Mouse (Mus musculus) liver, embryonic 16.5 days (tissue): ENCODE results near the gene Gm4952. TPM values are rescaled to one million over a fixed set of nuclear protein-coding genes. Genes with fewer than 3 reads are reported as not detected.

Experiments used
- ATAC-seq: fragments of 200-750 bp; cut with Nextera tagmentation; 2 replicates; pipeline ENCODE4 v1.8.0; 2017; ENCODE audit warnings: low read depth, mild to moderate bottlenecking, moderate number of reproducible peaks, moderate library complexity
- H3K27ac ChIP-seq: fragments of 300-500 bp; sonication (generic); 2 replicates; pipeline ENCODE4 v1.5.1; 2014; ENCODE audit warnings: mild to moderate bottlenecking, low read length
- H3K27me3 ChIP-seq: fragments of 300-500 bp; sonication (generic); 2 replicates; pipeline ENCODE4 v1.6.1; 2014; ENCODE audit warnings: low read depth, low read length, mixed read lengths; ENCODE audit not compliant: control insufficient read depth, insufficient read depth
- H3K36me3 ChIP-seq: fragments of 300-500 bp; sonication (generic); 2 replicates; pipeline ENCODE4 v1.6.1; 2014; ENCODE audit warnings: mild to moderate bottlenecking; ENCODE audit not compliant: control insufficient read depth, insufficient read depth
- H3K4me1 ChIP-seq: fragments of 300-500 bp; sonication (generic); 2 replicates; pipeline ENCODE4 v1.6.1; 2014; ENCODE audit warnings: low read depth, low read length, mixed read lengths; ENCODE audit not compliant: control insufficient read depth
- H3K4me2 ChIP-seq: fragments of 300-500 bp; sonication (generic); 2 replicates; pipeline ENCODE4 v1.6.1; 2014; ENCODE audit warnings: low read depth, low read length, mixed read lengths
- H3K4me3 ChIP-seq: fragments of 300-500 bp; sonication (generic); 2 replicates; pipeline ENCODE4 v1.5.1; 2014; ENCODE audit warnings: low read depth, mild to moderate bottlenecking, low read length
- H3K9ac ChIP-seq: fragments of 300-500 bp; sonication (generic); 2 replicates; pipeline ENCODE4 v1.6.1; 2014; ENCODE audit warnings: low read depth, low read length
- H3K9me3 ChIP-seq: fragments of 300-500 bp; sonication (generic); replicated peaks from 2 replicates; pipeline ENCODE4 v1.6.1; 2016; ENCODE audit warnings: low read length; ENCODE audit not compliant: control insufficient read depth
- WGBS: fragments of 180-500 bp; shearing (Covaris S2); extraction: QIAGEN DNeasy Blood & Tissue Kit; methylation state at CpG from one replicate; pipeline ENCODE4 v1.1.7; 2014; ENCODE audit not compliant: insufficient replicate concordance; 5-methylcytosine and 5-hydroxymethylcytosine counted together
- polyA plus RNA-seq: library from polyadenylated mRNA; unstranded; fragments of >200 nt; fragmentation: Nextera tagmentation; extraction: Ambion mirVana; gene quantifications from 2 replicates; pipeline ENCODE4 v1.2.1, GENCODE M21; 2015

Gm4952 gene
- polyA plus RNA-seq: 20.2 and 22.6 TPM in 2 replicates

DNA sequence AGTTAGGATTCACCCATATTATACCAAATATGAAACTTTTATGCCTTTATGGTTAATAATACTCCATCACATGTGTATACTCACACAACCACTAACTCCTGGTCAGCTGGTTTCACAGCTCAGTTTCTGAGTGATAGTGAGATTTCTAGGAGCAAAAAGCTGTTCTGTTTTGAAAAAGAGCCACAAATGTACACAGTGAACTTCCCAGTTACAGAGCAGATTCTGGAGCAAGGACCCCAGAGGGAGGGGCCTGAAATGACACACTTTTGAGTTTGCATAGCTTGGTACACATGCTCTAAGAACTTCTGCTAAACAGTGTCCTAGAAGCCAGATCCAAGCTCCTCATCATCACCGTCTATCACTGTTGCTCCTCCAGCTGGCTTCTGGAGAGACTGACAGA lies at the start of gene Gm4952:
TSS of gene Gm4952 (plus strand) at position 301 of the 400 bp plus-strand sequence.
- no peak within 1 kb of the TSS for H3K4me3 ChIP-seq
- peak within 1 kb of the TSS; percentile 14; the same call in 1 of the 2 replicates for H3K4me2 ChIP-seq
- 48% methylated on average over 1 of the region's 1 CpGs for WGBS
- H3K9ac ChIP-seq: no peak within 1 kb of the TSS
- ATAC-seq: no peak
- peaks cover 3% of the 10 kb centered on the region; the same call in 1 of the 2 replicates for H3K4me1 ChIP-seq
- H3K36me3 ChIP-seq: no peaks in the 10 kb centered on the region
- H3K27ac ChIP-seq: no peak within 1 kb of the TSS
- H3K9me3 ChIP-seq: no peaks in the 10 kb centered on the region
- H3K27me3 ChIP-seq: peaks cover 7% of the 10 kb centered on the region

DNA sequence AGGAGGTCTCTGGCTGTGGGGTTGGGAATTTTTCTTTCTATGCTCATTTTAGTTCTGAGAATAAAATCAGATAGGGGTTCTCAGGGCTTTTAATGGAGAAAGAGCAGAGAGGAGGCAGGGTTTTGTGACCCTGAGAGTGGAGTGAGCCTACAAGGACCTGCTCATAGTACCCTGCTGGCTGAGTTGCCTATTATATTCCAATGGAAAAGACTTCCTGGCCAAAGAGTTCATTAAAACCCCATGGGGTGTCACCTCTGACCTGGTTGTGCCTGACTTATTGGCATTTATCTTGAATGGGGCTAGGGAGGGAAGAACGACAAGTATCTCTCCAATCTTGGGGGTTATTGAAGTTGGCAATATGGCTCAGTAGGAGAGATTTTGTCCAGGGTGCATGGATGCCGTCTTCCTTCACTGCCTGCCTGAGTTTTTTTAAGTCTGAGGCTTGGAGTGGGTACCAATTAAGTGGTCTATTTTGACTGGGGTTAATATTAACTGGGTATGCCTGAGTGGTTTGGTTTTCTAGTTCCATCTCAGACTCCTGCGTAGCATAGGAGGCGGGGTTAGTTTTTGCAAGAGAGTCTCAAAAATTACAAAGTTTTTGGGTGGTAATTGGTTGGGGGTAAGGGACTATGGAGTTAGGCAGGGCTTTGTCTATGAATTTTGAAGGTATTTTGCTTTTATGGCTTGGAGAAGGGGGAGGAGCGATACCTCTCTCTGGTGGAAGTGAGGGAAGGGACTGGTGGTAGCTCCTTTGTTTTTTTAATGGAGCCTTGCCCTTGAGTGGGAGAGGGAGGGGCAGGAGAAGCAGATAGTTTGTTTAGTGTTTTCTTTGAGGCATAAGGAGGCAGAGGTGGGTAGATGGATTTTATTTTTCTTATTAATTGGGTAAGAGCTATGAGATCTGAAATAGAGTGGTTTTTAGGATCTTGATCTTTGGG lies 49.5 kb upstream of the Gm4952 start:
- WGBS: 65% methylated on average over 5 of the region's 5 CpGs
- no peaks in the 10 kb centered on the region for H3K4me1 ChIP-seq

DNA sequence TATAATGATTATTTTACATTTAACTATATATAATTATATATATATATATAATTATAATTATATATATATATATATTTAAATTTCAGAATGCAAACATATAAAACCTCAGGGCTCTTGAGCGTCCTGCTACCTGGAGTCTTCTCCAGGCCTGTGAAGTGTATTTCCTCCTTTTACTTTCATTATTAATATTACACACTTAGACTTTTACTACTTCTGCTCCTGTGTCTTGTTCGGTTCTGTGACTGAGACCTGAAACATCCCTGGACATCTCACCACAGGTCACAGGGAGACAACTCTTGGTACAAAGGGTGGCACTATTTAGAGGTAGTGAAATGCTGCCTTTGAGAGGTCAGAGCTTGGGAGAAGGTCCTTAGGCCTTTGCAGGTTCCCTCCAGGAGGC lies 43.5 kb upstream of the Gm4952 start:
- 58% methylated on average over 2 of the region's 2 CpGs for WGBS

More for the DNA sequence above, 49.5 kb upstream of the Gm4952 start:
- Histone ChIP-seq H3K4me2 (no peak overlapping the region), H3K36me3 (no peaks in the 10 kb centered on the region), H3K9ac (no peak overlapping the region), H3K9me3 (no peaks in the 10 kb centered on the region), H3K27me3 (no peaks in the 10 kb centered on the region), H3K27ac (no peak overlapping the region), H3K4me3 (no peak overlapping the region)
- ATAC-seq: no peak

DNA sequence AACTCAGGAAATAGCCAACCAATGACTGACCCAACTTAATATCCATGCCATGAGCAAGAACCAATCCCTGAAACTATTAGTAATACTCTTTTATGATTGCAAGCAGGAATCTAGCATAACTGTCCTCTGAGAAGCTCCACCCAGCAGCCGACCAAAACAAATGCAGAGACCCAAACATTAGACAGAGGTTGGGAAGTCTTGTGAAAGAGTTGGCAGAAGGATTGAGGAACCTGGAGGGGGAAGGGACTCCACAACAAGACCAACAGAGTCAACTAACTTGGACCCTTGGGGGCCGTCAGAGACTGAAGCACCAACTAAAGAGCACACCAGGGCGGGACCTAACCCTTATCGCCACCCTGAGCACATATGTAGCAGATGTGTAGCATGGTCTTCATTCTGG lies 41.6 kb upstream of the Gm4952 start:
- no peak overlapping the region for H3K4me2 ChIP-seq
- no peaks in the 10 kb centered on the region for H3K36me3 ChIP-seq
- H3K4me1 ChIP-seq: no peaks in the 10 kb centered on the region
- H3K9ac ChIP-seq: no peak overlapping the region
- H3K4me3 ChIP-seq: no peak overlapping the region
- H3K27ac ChIP-seq: no peak overlapping the region
- 65% methylated on average over 4 of the region's 4 CpGs for WGBS
- no peaks in the 10 kb centered on the region for H3K27me3 ChIP-seq
- ATAC-seq: no peak
- no peaks in the 10 kb centered on the region for H3K9me3 ChIP-seq

More for the DNA sequence above, 43.5 kb upstream of the Gm4952 start:
- no peaks in the 10 kb centered on the region for H3K36me3 ChIP-seq
- no peak overlapping the region for H3K4me3 ChIP-seq
- no peak overlapping the region for H3K27ac ChIP-seq
- no peaks in the 10 kb centered on the region for H3K4me1 ChIP-seq
- no peak overlapping the region for H3K9ac ChIP-seq
- no peak for ATAC-seq
- no peak overlapping the region for H3K4me2 ChIP-seq
- H3K9me3 ChIP-seq: no peaks in the 10 kb centered on the region
- no peaks in the 10 kb centered on the region for H3K27me3 ChIP-seq

DNA sequence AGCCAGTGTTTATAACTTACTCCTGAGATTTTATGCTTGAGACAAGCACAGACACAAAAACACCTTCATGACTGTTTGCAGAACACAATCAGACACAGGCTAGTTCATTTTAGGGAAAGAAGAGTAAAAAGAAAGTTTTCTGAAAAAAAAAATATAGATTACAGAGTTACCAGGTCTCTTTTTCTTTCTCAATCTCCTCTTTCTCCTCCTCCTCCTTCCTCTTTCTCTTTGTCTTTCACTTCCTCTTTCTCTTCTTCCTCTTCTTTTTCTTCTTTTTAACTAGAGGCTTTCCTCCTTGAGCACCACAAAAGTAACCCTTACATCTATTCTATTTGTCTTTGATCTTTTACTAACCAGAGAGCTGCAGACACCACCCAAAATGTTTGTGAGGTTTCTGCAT lies 35.6 kb upstream of the Gm4952 start:
- H3K36me3 ChIP-seq: no peaks in the 10 kb centered on the region
- H3K27ac ChIP-seq: no peak overlapping the region
- H3K27me3 ChIP-seq: no peaks in the 10 kb centered on the region
- H3K4me1 ChIP-seq: no peaks in the 10 kb centered on the region
- no peak for ATAC-seq
- H3K9ac ChIP-seq: no peak overlapping the region
- no peaks in the 10 kb centered on the region for H3K9me3 ChIP-seq
- no peak overlapping the region for H3K4me3 ChIP-seq
- no peak overlapping the region for H3K4me2 ChIP-seq

DNA sequence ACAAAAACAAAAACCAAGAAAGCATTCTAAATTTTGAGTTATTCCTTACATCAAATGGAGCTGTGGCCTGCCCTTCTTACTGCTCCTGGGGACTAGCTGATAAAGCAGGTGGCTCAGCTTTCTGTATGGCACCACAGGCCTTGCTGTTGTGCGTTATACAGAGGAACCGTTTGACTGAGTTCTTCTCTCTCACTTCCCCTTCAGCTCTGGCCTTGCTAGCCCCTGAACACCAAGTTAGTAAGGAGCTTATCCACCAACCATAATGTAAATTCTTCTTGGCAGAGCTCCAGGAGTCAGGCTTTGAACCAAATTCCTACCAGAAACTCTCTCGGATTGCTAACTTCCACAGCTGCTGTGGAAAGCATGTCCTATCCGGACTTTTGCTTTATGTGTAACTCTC lies 32.8 kb upstream of the Gm4952 start:
- Histone ChIP-seq H3K27ac (no peak overlapping the region), H3K4me2 (no peak overlapping the region), H3K4me1 (no peaks in the 10 kb centered on the region), H3K27me3 (no peaks in the 10 kb centered on the region), H3K9ac (no peak overlapping the region), H3K9me3 (no peaks in the 10 kb centered on the region), H3K36me3 (no peaks in the 10 kb centered on the region), H3K4me3 (no peak overlapping the region)
- ATAC-seq: no peak
- 32% methylated on average over 4 of the region's 4 CpGs for WGBS

DNA sequence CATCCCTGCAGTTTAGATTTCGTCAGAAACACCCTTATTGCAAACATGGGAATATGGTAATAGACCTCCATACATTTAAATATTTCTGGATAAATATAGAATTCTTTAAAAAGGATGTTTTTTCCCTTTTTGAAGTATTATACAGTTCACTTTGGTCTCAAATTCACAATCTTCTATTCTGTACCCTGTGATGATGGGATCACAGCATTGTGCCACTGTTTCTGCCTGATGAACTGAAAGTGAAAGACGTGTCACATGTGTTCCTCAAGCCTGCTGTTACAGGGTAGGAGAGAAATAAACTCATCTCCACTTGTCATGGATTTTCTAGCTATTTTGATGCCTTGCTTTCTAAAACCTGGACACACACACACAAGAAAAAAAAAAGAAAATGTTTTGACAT lies 28.9 kb upstream of the Gm4952 start:
- no peaks in the 10 kb centered on the region for H3K27me3 ChIP-seq
- no peak overlapping the region for H3K27ac ChIP-seq
- H3K9ac ChIP-seq: no peak overlapping the region
- 55% methylated on average over 2 of the region's 2 CpGs for WGBS
- H3K4me1 ChIP-seq: peaks cover 16% of the 10 kb centered on the region
- no peaks in the 10 kb centered on the region for H3K36me3 ChIP-seq
- H3K4me2 ChIP-seq: no peak overlapping the region
- ATAC-seq: no peak
- no peak overlapping the region for H3K4me3 ChIP-seq
- H3K9me3 ChIP-seq: no peaks in the 10 kb centered on the region

DNA sequence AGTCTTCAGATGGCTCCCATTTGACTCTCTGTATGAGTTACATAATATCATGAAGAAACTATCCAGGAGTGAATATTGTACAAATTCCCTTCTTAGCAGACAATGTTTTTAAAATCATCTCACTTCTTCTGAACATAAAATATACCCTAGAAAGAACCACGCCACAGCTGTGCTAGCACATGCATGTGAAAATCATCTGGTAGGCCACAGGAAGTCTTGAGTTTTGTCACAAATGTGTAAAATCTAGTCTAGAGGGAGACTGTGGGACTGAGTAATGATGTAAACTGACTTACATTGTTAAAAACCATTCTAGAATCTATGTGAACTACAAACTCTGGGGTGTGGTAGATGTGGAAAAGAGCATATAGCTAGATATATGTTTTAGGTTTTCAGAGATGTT lies 28.1 kb upstream of the Gm4952 start:
- Histone ChIP-seq H3K4me1 (peaks cover 16% of the 10 kb centered on the region), H3K36me3 (peaks cover under 1% of the 10 kb centered on the region; the same call in 1 of the 2 replicates), H3K9me3 (no peaks in the 10 kb centered on the region), H3K27ac (no peak overlapping the region), H3K4me3 (no peak overlapping the region), H3K27me3 (no peaks in the 10 kb centered on the region), H3K9ac (no peak overlapping the region), H3K4me2 (no peak overlapping the region)
- WGBS: 70% methylated on average over 1 of the region's 1 CpGs
- no peak for ATAC-seq

DNA sequence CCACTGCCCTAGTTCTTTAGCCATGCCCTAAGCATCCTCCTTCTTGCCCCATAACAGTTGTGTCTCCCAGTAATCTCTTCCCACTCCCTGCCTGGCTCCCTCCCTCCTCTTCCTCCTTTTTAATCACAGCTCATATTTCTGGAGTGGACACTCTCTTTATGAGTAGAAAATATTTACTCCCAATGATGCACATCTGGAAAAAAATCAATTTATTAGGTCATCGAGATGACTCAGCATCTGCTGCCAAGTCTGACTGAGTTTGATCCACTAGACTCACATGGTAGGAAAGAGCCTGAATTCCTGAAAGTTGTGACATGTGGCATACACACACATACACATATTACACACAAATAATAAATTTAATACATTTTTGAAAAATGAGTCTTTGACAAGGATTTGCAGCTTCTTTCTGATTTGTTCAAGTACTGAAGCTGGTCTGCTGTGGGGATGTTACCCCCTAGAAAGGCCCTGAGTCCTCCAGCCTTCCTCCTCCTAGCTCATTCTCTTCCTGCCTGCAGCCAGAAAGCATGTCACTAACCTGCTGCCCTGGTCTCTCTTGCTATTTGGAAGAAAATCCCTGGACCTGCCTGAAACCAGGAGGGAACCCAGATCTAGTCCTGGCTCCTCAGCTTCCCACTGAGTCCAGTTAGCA lies 27.0 kb upstream of the Gm4952 start:
- WGBS: 58% methylated on average over 1 of the region's 1 CpGs
- Histone ChIP-seq H3K27me3 (no peaks in the 10 kb centered on the region), H3K9me3 (no peaks in the 10 kb centered on the region), H3K27ac (peak overlapping the region; percentile 79), H3K4me1 (peaks cover 16% of the 10 kb centered on the region), H3K9ac (peak overlapping the region; percentile 62), H3K4me2 (peak overlapping the region; percentile 69), H3K4me3 (peak overlapping the region; percentile 80), H3K36me3 (peaks cover 7% of the 10 kb centered on the region)
- ATAC-seq: no peak; the same call in 1 of the 2 replicates
